Mouse (Mus musculus): ENCODE measurements at regions not wholly inside any gene's neighbourhood (a gene's known extent, or its start where the extent isn't known, plus 50 kb on each side); places are given as distances from the start of the nearest gene placed in this dataset.

DNA sequence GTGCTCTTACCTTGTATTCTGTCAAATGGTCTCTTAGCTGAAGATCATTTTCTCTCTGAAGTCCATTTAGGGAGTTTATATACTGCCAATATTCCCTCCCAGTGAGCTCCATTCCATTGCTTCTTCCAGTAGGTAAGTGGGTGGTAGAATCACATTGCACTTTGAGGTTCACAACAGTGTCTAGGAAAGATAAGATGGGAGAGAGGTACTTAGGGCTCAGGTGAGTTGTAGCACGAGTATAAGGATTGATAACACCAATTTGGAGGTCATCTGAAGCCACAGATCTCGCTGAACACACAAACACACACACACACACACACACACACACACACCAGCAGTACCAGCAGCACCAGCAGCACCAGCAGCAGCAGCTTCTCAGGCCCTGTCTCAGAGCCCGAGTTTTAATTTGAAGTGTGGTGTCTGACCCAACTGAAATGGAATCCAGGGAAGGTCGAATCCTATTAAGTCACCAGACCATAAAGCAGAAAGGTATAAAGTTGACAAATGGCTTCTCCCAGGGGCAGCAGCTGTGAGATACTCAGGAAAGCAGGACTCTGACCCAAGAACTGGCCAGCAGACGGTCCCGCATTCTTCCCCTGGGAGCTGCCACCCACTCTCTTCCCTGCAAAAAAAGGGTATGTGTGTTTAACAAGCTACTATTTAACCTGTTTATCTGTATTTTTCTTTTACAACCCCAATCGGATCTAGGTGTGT is 561.9 kb upstream of the Cdh11 start:
- TF ChIP-seq CTCF (IDR thresholded peaks at IDR 0.05; ENCODE audit: borderline replicate concordance, insufficient read depth, low read length) (no peak), POLR2A (IDR thresholded peaks at IDR 0.05; ENCODE audit: low read depth, low read length) (no peak)
